Mouse (Mus musculus): Measurements from ENCODE around the gene Cabp2. TPM values are rescaled to one million over a fixed set of nuclear protein-coding genes. Genes with fewer than 3 reads are reported as not detected.

Gene Cabp2
- polyA plus RNA-seq, 1 experiment from 2014 or later: not detected

DNA sequence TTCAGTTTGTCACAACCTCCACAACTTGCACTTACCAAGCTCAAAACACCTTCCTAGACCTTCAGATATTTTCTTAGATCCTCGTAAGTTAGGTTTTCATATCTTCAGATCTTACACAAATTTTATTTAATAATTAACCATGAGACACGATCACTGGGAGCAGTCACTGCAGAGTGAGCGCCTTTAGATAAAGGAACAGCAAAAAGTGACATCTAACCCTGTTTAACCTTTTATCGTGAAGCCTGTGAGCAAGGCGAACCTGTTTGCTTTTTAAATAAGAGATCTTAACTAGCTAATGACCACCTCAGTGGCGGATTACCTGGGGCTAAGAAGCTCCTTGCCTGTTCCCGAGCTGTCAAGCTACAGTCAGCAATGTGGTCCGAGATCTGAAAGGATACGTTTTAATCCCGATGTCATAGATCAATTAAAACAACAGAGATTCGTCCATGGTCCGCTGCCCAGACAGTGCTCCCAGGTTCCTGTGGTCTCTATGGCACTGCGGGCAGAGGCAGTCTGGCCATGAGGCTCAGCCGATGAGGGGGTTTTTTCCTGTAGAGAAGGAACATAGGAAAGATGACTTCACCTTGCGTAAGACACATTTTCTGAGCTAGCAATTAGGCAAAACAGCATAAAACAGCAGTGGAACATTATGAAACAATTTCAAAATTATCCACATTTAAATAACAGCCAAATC is 12.5 kb upstream of the Cabp2 start:
- Histone ChIP-seq H3K4me3 (no peak overlapping the region), H3K27me3 (0 out of 2 replicates have a peak, but pooled peaks cover 6% of the 10 kb centered on the region), H3K36me3 (no peaks in the 10 kb centered on the region), H3K9me3 (no peaks in the 10 kb centered on the region), H3K4me2 (no peak overlapping the region), H3K9ac (no peak overlapping the region), H3K4me1 (no peaks in the 10 kb centered on the region), H3K27ac (no peak overlapping the region)
- no peak for ATAC-seq (ENCODE audit: borderline replicate concordance, extremely low read depth, low FRiP score, low TSS enrichment)
- WGBS: 50% methylated on average over 15 of the region's 15 CpGs

- Histone ChIP-seq H3K4me3 (no peak overlapping the region), H3K4me1 (no peaks in the 10 kb centered on the region), H3K4me2 (no peak overlapping the region), H3K36me3 (no peaks in the 10 kb centered on the region), H3K9me3 (no peaks in the 10 kb centered on the region), H3K9ac (no peak overlapping the region), H3K27me3 (0 out of 2 replicates have a peak, but pooled peaks cover 6% of the 10 kb centered on the region), H3K27ac (no peak overlapping the region)
- no peak for ATAC-seq (ENCODE audit: borderline replicate concordance, extremely low read depth, low FRiP score, low TSS enrichment)
- WGBS: 73% methylated on average over 15 of the region's 15 CpGs
These were observed 11.1 kb upstream of the Cabp2 start for GRCm38 (mm10) chr19:4070311-4070710.

- no peaks in the 10 kb centered on the region for H3K4me1 ChIP-seq
- no peak overlapping the region for H3K4me3 ChIP-seq
- no peak overlapping the region for H3K27ac ChIP-seq
- no peaks in the 10 kb centered on the region for H3K36me3 ChIP-seq
- ATAC-seq (ENCODE audit: borderline replicate concordance, extremely low read depth, low FRiP score, low TSS enrichment): no peak
- H3K27me3 ChIP-seq: 0 out of 2 replicates have a peak, but pooled peaks cover 6% of the 10 kb centered on the region
- no peak overlapping the region for H3K9ac ChIP-seq
- H3K4me2 ChIP-seq: no peak overlapping the region
- WGBS: 82% methylated on average over 8 of the region's 8 CpGs
- no peaks in the 10 kb centered on the region for H3K9me3 ChIP-seq
These were observed 10.6 kb upstream of the Cabp2 start for GRCm38 (mm10) chr19:4070756-4071155.

DNA sequence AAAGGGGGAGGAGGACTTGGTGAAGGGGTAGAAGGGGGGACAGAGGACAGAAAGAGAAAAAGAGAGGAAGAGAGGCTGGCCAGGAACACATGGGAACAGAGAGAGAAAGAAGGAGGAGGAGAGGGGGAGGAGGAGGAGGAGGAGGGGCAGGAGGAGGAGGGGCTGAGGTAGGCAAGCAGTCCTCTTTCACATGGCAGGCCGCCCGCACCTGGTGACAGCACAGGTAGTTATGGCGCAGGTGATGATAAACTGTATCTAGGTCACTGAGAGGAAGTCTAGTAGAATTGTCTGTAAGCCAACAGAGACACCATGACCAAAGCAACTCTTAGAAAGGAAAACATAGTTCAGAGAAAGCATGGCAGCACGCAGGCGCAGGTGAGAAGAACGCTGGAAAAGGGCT is 10.0 kb upstream of the Cabp2 start:
- WGBS: 89% methylated on average over 6 of the region's 6 CpGs
- 0 out of 2 replicates have a peak, but pooled peaks cover 6% of the 10 kb centered on the region for H3K27me3 ChIP-seq
- no peak overlapping the region for H3K27ac ChIP-seq
- no peaks in the 10 kb centered on the region for H3K9me3 ChIP-seq
- no peak for ATAC-seq (ENCODE audit: borderline replicate concordance, extremely low read depth, low FRiP score, low TSS enrichment)
- no peak overlapping the region for H3K4me3 ChIP-seq
- no peak overlapping the region for H3K9ac ChIP-seq
- no peak overlapping the region for H3K4me2 ChIP-seq
- H3K4me1 ChIP-seq: no peaks in the 10 kb centered on the region
- H3K36me3 ChIP-seq: no peaks in the 10 kb centered on the region

- Histone ChIP-seq H3K27me3 (no peaks in the 10 kb centered on the region), H3K27ac (no peak overlapping the region), H3K4me3 (no peak overlapping the region), H3K36me3 (no peaks in the 10 kb centered on the region), H3K9me3 (no peaks in the 10 kb centered on the region), H3K4me2 (no peak overlapping the region), H3K4me1 (no peaks in the 10 kb centered on the region), H3K9ac (no peak overlapping the region)
- WGBS: 82% methylated on average over 6 of the region's 6 CpGs
- no peak for ATAC-seq (ENCODE audit: borderline replicate concordance, extremely low read depth, low FRiP score, low TSS enrichment)
These were observed 8.5 kb upstream of the Cabp2 start for GRCm38 (mm10) chr19:4072706-4073424.

DNA sequence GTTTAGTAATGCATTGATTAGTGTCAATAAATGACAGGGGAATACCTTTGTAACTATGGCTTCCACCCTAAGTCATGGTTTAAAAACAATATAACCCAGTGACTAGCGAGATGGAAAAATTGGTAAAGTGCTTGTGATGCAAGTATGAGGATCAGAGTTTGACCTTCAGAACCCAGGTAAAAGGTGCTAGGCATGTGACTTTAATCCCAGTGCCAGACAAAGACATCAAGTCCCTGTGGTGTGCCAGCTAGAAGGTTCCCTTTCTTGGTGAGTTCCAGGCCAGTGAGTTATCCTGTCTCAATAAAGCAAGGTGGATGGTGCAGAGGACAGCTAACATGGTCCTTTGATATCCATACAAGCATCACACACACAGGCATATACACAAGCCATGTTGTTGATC is 5.8 kb upstream of the Cabp2 start:
- no peaks in the 10 kb centered on the region for H3K9me3 ChIP-seq

GRCm38 (mm10) chr19:4079594-4079993 is 1.8 kb upstream of the Cabp2 start:
- no peak overlapping the region for H3K27ac ChIP-seq
- no peak for ATAC-seq (ENCODE audit: borderline replicate concordance, extremely low read depth, low FRiP score, low TSS enrichment)
- no peak overlapping the region for H3K4me2 ChIP-seq
- H3K9me3 ChIP-seq: no peaks in the 10 kb centered on the region
- H3K9ac ChIP-seq: no peak overlapping the region
- 77% methylated on average over 1 of the region's 1 CpGs for WGBS
- no peak overlapping the region for H3K4me3 ChIP-seq
- H3K27me3 ChIP-seq: peaks cover 4% of the 10 kb centered on the region; the same call in 1 of the 2 replicates
- no peaks in the 10 kb centered on the region for H3K36me3 ChIP-seq
- no peaks in the 10 kb centered on the region; the same call in 1 of the 2 replicates for H3K4me1 ChIP-seq

More for the DNA sequence above, 5.8 kb upstream of the Cabp2 start:
- no peak overlapping the region for H3K4me3 ChIP-seq
- ATAC-seq (ENCODE audit: borderline replicate concordance, extremely low read depth, low FRiP score, low TSS enrichment): no peak
- H3K4me2 ChIP-seq: no peak overlapping the region
- 89% methylated on average over 1 of the region's 1 CpGs for WGBS
- no peak overlapping the region for H3K9ac ChIP-seq
- H3K27me3 ChIP-seq: no peaks in the 10 kb centered on the region
- H3K36me3 ChIP-seq: no peaks in the 10 kb centered on the region
- H3K4me1 ChIP-seq: no peaks in the 10 kb centered on the region
- no peak overlapping the region for H3K27ac ChIP-seq

DNA sequence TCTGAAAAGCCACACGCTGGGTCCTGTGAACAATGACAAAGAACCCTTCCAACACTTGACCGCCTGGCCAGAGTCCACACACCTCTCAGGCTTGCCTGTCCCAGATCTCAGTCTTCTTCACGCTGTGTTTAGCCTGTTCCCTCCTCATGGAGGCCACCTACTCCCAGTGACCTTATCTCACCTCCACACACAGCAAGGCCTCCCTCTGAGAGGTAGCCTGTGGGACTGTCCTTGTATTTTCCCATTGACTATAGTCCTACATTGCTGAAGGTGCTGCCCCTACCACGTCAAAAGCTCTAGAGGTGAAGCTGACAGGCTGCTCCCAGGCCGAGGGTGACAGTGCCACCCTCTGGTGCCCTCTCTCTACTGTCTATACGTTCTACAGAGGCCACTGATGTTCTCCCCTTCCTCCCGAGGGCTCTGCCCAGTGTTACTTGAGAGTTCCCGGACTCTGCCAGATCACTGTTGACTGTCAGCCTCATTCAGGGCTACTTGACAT is 818 bp upstream of the Cabp2 start:
- WGBS: 42% methylated on average over 8 of the region's 8 CpGs
- no peaks in the 10 kb centered on the region for H3K9me3 ChIP-seq
- no peak for ATAC-seq (ENCODE audit: borderline replicate concordance, extremely low read depth, low FRiP score, low TSS enrichment)
- peaks cover 7% of the 10 kb centered on the region; the same call in 1 of the 2 replicates for H3K27me3 ChIP-seq
- H3K36me3 ChIP-seq: no peaks in the 10 kb centered on the region
- no peak overlapping the region for H3K4me3 ChIP-seq
- no peak overlapping the region for H3K9ac ChIP-seq
- H3K27ac ChIP-seq: no peak overlapping the region
- H3K4me1 ChIP-seq: no peaks in the 10 kb centered on the region; the same call in 1 of the 2 replicates
- no peak overlapping the region for H3K4me2 ChIP-seq

DNA sequence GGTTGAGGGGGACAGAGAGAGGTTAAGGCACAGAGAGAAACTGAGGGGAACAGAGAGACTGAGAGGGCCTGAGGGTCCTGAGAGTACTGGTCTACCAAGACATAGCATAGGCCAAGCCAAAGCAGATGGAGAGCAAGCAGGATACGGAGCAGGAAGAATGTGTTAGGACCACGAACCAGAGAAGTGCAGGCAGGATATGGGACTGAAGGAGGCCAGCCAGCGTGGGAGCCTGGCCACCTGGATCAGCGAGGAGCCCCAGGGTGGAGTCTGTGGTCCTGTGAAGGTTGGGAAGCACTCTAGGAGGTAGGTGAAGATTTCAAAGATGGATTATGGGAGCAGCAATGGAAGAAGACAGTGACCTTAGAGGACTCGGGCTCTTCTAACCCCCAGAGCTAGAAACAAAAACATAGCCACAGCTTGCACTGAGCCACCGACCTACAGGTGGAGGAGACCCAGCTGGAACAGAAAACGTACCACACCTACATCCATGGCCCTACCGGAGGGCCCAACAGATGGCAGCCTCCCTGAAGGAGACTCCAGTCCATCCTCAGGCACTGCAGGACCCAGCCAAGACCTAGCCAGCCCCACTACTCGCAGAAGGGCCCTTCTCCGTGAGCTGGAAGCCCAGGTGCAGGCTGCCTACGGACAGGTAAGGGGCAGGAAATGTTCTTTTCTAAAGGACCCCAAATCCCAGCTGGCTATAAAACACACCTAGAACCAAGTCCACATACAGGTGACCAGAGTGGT is 1.0 kb downstream of the Cabp2 start:
- H3K4me2 ChIP-seq: no peak overlapping the region
- H3K9me3 ChIP-seq: no peaks in the 10 kb centered on the region
- peaks cover 7% of the 10 kb centered on the region; the same call in 1 of the 2 replicates for H3K27me3 ChIP-seq
- no peaks in the 10 kb centered on the region for H3K36me3 ChIP-seq
- no peaks in the 10 kb centered on the region; the same call in 1 of the 2 replicates for H3K4me1 ChIP-seq
- no peak for ATAC-seq (ENCODE audit: borderline replicate concordance, extremely low read depth, low FRiP score, low TSS enrichment)
- no peak overlapping the region for H3K9ac ChIP-seq
- no peak overlapping the region for H3K27ac ChIP-seq
- H3K4me3 ChIP-seq: no peak overlapping the region
- 76% methylated on average over 11 of the region's 11 CpGs for WGBS

DNA sequence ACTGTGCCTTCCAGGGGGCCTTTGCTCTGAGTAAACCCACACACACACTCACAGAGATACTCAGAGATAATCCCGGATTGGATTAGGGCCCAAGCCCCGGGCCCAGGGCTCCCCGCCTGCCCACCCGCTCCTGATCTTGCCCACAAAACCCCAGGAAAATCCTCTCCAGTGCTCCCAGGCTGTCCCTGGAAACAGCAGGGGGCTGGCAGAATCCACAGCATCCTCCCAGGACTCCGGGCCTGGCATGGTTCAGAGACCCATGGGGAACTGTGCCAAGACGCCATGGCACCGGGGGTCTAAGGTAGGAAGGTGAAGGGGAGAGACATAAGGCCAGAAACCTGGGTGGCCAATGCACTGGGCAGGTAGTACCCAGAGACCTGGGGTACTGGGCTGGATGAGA is 1.9 kb downstream of the Cabp2 start:
- no peaks in the 10 kb centered on the region; the same call in 1 of the 2 replicates for H3K4me1 ChIP-seq
- H3K4me3 ChIP-seq: no peak overlapping the region
- no peak overlapping the region for H3K27ac ChIP-seq
- no peaks in the 10 kb centered on the region for H3K36me3 ChIP-seq
- no peak for ATAC-seq (ENCODE audit: borderline replicate concordance, extremely low read depth, low FRiP score, low TSS enrichment)
- no peak overlapping the region for H3K4me2 ChIP-seq
- H3K9ac ChIP-seq: no peak overlapping the region
- WGBS: 71% methylated on average over 7 of the region's 7 CpGs
- H3K27me3 ChIP-seq: peaks cover 7% of the 10 kb centered on the region; the same call in 1 of the 2 replicates
- no peaks in the 10 kb centered on the region for H3K9me3 ChIP-seq

DNA sequence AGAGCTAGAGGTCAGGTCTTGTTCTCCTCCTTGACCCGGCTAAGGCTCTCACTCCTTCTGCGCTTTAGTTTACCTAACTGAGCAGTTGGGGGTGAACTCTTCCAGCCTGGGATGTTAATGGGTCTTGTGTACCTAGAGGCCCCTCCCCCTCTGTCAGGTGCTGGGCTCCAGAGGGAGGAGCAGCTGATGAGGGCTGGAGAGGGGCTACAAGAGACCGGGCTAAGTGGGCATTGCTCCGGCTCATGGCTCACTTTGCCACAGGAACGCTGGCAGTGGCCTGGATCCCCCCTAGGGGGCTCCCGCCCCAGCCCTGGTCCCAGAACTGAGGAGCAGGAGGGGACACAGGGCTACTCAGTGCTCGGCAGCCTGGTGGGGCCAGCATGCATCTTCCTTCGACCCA is 2.4 kb downstream of the Cabp2 start:
- no peaks in the 10 kb centered on the region; the same call in 1 of the 2 replicates for H3K4me1 ChIP-seq
- 22% methylated on average over 8 of the region's 8 CpGs for WGBS
- peaks cover 7% of the 10 kb centered on the region; the same call in 1 of the 2 replicates for H3K27me3 ChIP-seq
- no peak overlapping the region for H3K4me3 ChIP-seq
- H3K4me2 ChIP-seq: no peak overlapping the region
- no peaks in the 10 kb centered on the region for H3K36me3 ChIP-seq
- peak; percentile 39 for ATAC-seq (ENCODE audit: borderline replicate concordance, extremely low read depth, low FRiP score, low TSS enrichment)
- H3K9me3 ChIP-seq: no peaks in the 10 kb centered on the region
- no peak overlapping the region for H3K9ac ChIP-seq
- no peak overlapping the region for H3K27ac ChIP-seq

Measured in lung, embryonic 15.5 days (tissue).